Mouse (Mus musculus): ENCODE measurements around the gene Pgm5. TPM values are rescaled to one million over a fixed set of nuclear protein-coding genes. Genes with fewer than 3 reads are reported as not detected.

The Pgm5 gene
- polyA plus RNA-seq, 1 experiment from 2014 or later, result 2.9 TPM

DNA sequence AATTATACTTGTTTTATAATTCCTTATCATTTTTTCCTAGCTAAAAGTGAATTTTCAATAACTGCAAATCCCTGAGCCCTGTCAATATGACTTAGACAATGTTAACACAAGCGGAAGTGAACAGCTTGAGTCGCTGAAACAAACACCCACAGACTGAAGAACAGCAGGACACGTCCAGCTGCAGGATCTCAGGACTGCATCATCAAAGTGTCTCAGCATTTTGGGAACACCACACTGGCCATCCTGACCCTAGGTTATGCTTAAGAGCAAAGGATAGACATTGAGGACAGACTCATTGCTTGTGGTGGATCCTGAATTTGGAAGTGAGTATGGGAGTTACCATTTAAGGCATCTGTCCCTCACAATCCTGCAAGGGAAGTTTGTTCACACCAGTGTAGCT is 162.5 kb downstream of the Pgm5 start:
- no peak for TF ChIP-seq CTCF (IDR thresholded peaks at IDR 0.05; ENCODE audit: low read depth)
- H3K4me1 ChIP-seq (ENCODE audit: insufficient read depth), result peaks cover 3% of the 10 kb centered on the region; the same call in 1 of the 2 replicates
- ATAC-seq (ENCODE audit: insufficient read depth), result peak; percentile 38; the same call in 1 of the 2 replicates
- 29% methylated on average over 3 of the region's 3 CpGs for WGBS
- no peak overlapping the region for H3K9ac ChIP-seq
- no peak overlapping the region for H3K4me3 ChIP-seq (ENCODE audit: low read depth, low read length)
- no peak overlapping the region for H3K27ac ChIP-seq (ENCODE audit: low read depth)
- H3K4me2 ChIP-seq, result no peak overlapping the region
- no peaks in the 10 kb centered on the region for H3K9me3 ChIP-seq (ENCODE audit: low read depth, low read length)
- DNase-seq, result peak; percentile 75
- no peaks in the 10 kb centered on the region for H3K36me3 ChIP-seq (ENCODE audit: insufficient read depth)
- no peaks in the 10 kb centered on the region for H3K27me3 ChIP-seq (ENCODE audit: insufficient read depth, low read length)

DNA sequence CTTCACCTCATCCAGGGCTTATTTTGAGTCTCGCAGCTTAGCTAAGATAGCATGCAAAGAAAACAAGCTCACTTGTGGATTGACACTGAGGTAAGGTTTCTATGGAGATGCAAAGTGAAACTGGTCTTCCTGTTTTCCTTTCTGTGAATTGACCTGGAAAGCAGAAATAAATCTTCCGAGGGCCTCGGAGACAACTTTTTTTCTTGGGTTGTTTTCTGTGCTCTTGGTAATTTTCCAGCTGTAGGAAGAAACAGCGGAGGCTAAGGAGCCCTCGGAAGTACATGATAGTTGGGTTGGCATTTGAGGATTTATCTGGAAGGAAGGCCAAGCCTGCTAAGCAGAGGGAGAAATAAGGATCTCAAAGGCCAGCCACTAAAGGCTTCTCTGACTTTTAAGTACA is 163.0 kb downstream of the Pgm5 start:
- H3K4me3 ChIP-seq (ENCODE audit: low read depth, low read length), result no peak overlapping the region
- no peak for TF ChIP-seq CTCF (IDR thresholded peaks at IDR 0.05; ENCODE audit: low read depth)
- ATAC-seq (ENCODE audit: insufficient read depth), result no peak
- no peak overlapping the region for H3K27ac ChIP-seq (ENCODE audit: low read depth)
- no peak overlapping the region for H3K9ac ChIP-seq
- H3K36me3 ChIP-seq (ENCODE audit: insufficient read depth), result no peaks in the 10 kb centered on the region
- H3K4me1 ChIP-seq (ENCODE audit: insufficient read depth), result peaks cover 3% of the 10 kb centered on the region; the same call in 1 of the 2 replicates
- H3K9me3 ChIP-seq (ENCODE audit: low read depth, low read length), result no peaks in the 10 kb centered on the region
- DNase-seq, result no peak
- H3K27me3 ChIP-seq (ENCODE audit: insufficient read depth, low read length), result no peaks in the 10 kb centered on the region
- H3K4me2 ChIP-seq, result no peak overlapping the region
- 38% methylated on average over 5 of the region's 5 CpGs for WGBS

DNA sequence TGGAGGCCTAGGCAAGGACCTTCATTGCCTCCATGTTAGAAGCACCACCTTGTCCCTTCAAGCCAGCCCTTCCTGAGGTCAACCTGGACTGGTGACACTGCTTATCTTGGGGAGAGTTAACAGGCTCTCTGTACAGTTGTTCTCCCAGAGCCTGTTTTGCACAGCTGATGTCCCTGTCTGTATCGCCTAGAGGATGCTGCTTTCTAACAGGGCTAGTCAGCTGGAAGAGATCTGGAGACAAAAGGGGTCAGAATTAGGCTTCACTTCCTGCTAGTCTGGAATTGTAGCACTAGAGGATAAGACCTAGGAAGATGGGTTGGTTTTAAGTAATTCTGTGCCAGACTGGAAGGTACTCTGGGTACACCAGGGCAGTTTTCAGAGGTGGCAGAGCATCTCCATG is 163.7 kb downstream of the Pgm5 start:
- no peak overlapping the region for H3K4me3 ChIP-seq (ENCODE audit: low read depth, low read length)
- no peaks in the 10 kb centered on the region for H3K27me3 ChIP-seq (ENCODE audit: insufficient read depth, low read length)
- H3K27ac ChIP-seq (ENCODE audit: low read depth), result no peak overlapping the region
- H3K9me3 ChIP-seq (ENCODE audit: low read depth, low read length), result no peaks in the 10 kb centered on the region
- 59% methylated on average over 1 of the region's 1 CpGs for WGBS
- H3K4me2 ChIP-seq, result no peak overlapping the region
- H3K4me1 ChIP-seq (ENCODE audit: insufficient read depth), result peaks cover 3% of the 10 kb centered on the region; the same call in 1 of the 2 replicates
- DNase-seq (no peak), ATAC-seq (ENCODE audit: insufficient read depth) (no peak)
- no peaks in the 10 kb centered on the region for H3K36me3 ChIP-seq (ENCODE audit: insufficient read depth)
- TF ChIP-seq CTCF (IDR thresholded peaks at IDR 0.05; ENCODE audit: low read depth), result no peak
- no peak overlapping the region for H3K9ac ChIP-seq

DNA sequence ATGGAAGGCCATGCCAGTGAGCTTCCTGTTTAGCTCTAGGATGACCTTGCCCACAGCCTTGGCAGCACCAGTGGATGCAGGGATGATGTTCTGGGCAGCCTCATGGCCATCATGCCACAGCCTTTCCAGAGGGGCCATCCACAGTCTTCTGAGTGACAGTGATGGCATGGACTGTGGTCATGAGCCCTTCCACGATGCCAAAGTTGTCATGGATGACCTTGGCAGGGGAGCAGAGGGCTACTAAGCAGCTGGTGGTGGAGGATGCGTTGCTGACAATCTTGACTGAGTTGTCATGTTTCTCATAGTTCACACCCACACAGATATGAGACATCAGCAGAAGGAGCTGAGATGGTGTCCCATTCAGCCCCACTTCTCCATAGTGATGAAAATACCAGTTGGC is 169.0 kb downstream of the Pgm5 start:
- no peak overlapping the region for H3K4me3 ChIP-seq (ENCODE audit: low read depth, low read length)
- no peak for TF ChIP-seq CTCF (IDR thresholded peaks at IDR 0.05; ENCODE audit: low read depth)
- no peaks in the 10 kb centered on the region for H3K36me3 ChIP-seq (ENCODE audit: insufficient read depth)
- H3K9me3 ChIP-seq (ENCODE audit: low read depth, low read length), result no peaks in the 10 kb centered on the region
- H3K27me3 ChIP-seq (ENCODE audit: insufficient read depth, low read length), result no peaks in the 10 kb centered on the region
- WGBS, result 68% methylated on average over 2 of the region's 2 CpGs
- no peak overlapping the region for H3K4me2 ChIP-seq
- no peak for ATAC-seq (ENCODE audit: insufficient read depth)
- H3K27ac ChIP-seq (ENCODE audit: low read depth), result no peak overlapping the region
- H3K4me1 ChIP-seq (ENCODE audit: insufficient read depth), result no peaks in the 10 kb centered on the region
- no peak for DNase-seq
- no peak overlapping the region for H3K9ac ChIP-seq

DNA sequence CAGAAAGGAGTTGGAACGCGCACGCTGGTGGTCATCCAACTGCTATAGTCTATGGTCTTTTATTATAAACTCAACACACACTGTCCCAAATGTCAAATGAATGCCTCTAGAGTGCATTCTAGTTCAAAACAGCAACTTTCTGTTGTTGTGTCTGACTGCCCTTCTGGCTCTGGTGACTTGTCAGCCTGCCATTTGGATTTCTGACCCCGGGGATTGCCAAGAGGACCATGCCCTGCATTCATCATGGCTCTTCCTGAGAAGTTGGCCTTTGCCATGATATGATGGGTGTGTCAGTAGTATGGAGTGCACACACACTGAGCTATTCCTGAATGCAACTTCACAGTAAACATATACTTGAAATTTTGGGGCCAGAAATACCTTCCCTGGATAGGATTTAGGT is 172.1 kb downstream of the Pgm5 start:
- Histone ChIP-seq H3K27ac (ENCODE audit: low read depth) (no peak overlapping the region), H3K9me3 (ENCODE audit: low read depth, low read length) (no peaks in the 10 kb centered on the region), H3K4me2 (no peak overlapping the region), H3K27me3 (ENCODE audit: insufficient read depth, low read length) (no peaks in the 10 kb centered on the region), H3K36me3 (ENCODE audit: insufficient read depth) (no peaks in the 10 kb centered on the region), H3K4me1 (ENCODE audit: insufficient read depth) (no peaks in the 10 kb centered on the region), H3K4me3 (ENCODE audit: low read depth, low read length) (no peak overlapping the region), H3K9ac (no peak overlapping the region)
- no peak for DNase-seq
- no peak for TF ChIP-seq CTCF (IDR thresholded peaks at IDR 0.05; ENCODE audit: low read depth)
- ATAC-seq (ENCODE audit: insufficient read depth), result no peak
- 98% methylated on average over 4 of the region's 4 CpGs for WGBS

DNA sequence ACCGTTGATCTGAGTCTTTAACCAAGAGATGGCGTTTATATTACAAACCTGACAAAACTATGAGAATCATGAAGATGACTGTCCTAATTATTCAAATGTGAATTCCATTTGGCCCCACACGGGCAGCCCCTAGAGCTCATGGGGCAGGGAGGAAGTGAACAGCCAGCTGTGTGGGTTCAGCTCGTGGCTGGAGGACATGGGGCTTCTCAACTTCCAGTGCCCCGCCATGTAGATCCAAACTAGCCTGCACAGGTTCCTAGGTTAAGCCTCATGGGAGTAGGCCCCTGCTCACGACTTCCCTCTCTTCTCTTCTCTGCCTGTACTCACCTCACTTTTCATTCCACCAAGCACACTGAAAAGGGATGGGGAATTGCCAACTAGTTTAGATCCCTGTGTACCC is 173.3 kb downstream of the Pgm5 start:
- Histone ChIP-seq H3K4me3 (ENCODE audit: low read depth, low read length) (no peak overlapping the region), H3K27me3 (ENCODE audit: insufficient read depth, low read length) (no peaks in the 10 kb centered on the region), H3K4me1 (ENCODE audit: insufficient read depth) (no peaks in the 10 kb centered on the region), H3K4me2 (no peak overlapping the region), H3K27ac (ENCODE audit: low read depth) (no peak overlapping the region), H3K36me3 (ENCODE audit: insufficient read depth) (no peaks in the 10 kb centered on the region), H3K9me3 (ENCODE audit: low read depth, low read length) (no peaks in the 10 kb centered on the region), H3K9ac (no peak overlapping the region)
- TF ChIP-seq CTCF (IDR thresholded peaks at IDR 0.05; ENCODE audit: low read depth), result no peak
- DNase-seq (no peak), ATAC-seq (ENCODE audit: insufficient read depth) (no peak)
- WGBS, result 65% methylated on average over 6 of the region's 6 CpGs

DNA sequence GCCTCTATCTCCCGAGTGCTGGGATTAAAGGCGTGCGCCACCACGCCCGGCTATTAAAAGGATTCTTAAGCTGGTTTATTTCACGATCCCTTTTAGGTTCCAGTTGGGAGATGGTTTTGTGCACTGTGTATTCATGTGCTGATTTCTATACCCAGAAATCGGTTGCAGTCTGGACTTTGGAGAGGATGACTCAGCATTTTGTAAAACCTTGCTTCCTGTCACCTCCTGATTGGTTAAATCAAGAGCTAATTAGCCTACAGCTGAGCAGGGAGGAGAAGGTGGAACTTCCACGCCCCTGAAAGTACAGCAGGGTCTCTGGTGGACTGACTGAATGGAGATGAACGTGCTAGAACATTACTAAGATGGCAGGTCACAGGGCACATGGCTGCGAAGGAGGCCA is 175.2 kb downstream of the Pgm5 start:
- Histone ChIP-seq H3K27me3 (ENCODE audit: insufficient read depth, low read length) (no peaks in the 10 kb centered on the region), H3K9ac (no peak overlapping the region), H3K4me1 (ENCODE audit: insufficient read depth) (no peaks in the 10 kb centered on the region), H3K4me2 (no peak overlapping the region), H3K36me3 (ENCODE audit: insufficient read depth) (no peaks in the 10 kb centered on the region), H3K4me3 (ENCODE audit: low read depth, low read length) (no peak overlapping the region), H3K27ac (ENCODE audit: low read depth) (no peak overlapping the region), H3K9me3 (ENCODE audit: low read depth, low read length) (no peaks in the 10 kb centered on the region)
- ATAC-seq (ENCODE audit: insufficient read depth), result no peak
- 83% methylated on average over 10 of the region's 10 CpGs for WGBS
- DNase-seq, result no peak
- TF ChIP-seq CTCF (IDR thresholded peaks at IDR 0.05; ENCODE audit: low read depth), result no peak
